Mouse (Mus musculus) regulatory T cell (primary cell): ENCODE data around the gene Emp2.

Experiments used
- in situ Hi-C: fragments of 300-600 bp; cut with MboI, MseI; formaldehyde crosslinking; loops from one replicate; pipeline ENCODE4 v1.15.1; 2025; ENCODE audit warnings: high pct_unique_total_duplicates

The Emp2 gene

DNA sequence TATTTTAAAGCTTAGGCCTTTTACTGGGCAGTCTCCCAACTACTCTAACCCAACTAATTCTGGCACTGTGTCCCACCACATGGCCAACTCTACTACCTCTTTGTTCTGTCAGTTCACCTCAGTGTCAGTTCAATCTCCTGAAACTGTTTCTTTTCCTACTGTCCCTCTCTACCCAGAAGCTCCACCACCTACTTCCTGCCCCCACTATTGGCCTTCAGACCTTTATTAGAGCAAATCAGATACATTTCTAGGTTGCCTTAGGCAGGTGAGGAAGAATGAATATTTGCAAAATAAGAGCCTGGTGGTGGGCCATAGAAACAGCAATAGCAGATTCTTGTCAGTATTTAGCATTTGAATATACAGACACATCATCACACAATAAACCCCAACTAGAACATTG, 77.2 kb downstream of the Emp2 start:
- in situ Hi-C loops: loop anchor here (25.0 kb wide), 1 partner anchor 1726 kb away; no protein-coding TSS in a partner anchor
